Mouse (Mus musculus): ENCODE data around the gene Nxf2. TPM values are rescaled to one million over a fixed set of nuclear protein-coding genes. Genes with fewer than 3 reads are reported as not detected.

Nxf2 gene
- total RNA-seq, 2 experiments from 2014 or later, result not detected

Other genes starting within 250 kb of the Nxf2 start
- 10 to 100 TPM; 53.7 to 60.1 TPM for gene Armcx1, start 246.8 kb downstream of the Nxf2 start, total RNA-seq (2021)
- gene Armcx6, start 213.3 kb downstream of the Nxf2 start, total RNA-seq (2021), result 1 to 10 TPM; 7.1 to 7.8 TPM
- 10 to 100 TPM; 72.3 to 85.6 TPM for gene Armcx3, start 208.2 kb downstream of the Nxf2 start, total RNA-seq (2021)
- 10 to 100 TPM; 84.3 to 88.8 TPM for gene Armcx2, start 155.5 kb downstream of the Nxf2 start, total RNA-seq (2021)
- gene Zmat1, start 44.5 kb upstream of the Nxf2 start, total RNA-seq (2021), result 10 to 100 TPM in 1 of 2 experiments, 1 to 10 TPM in 1; 9.6 to 11.2 TPM
- gene Gm15023, start 212.9 kb upstream of the Nxf2 start, total RNA-seq (2021), result not detected
- 100 to 1,000 TPM in 1 of 2 experiments, 10 to 100 TPM in 1; 96.0 to 126 TPM for gene Tceal6, start 245.9 kb upstream of the Nxf2 start, total RNA-seq (2021)

Data from layer of hippocampus, adult 18-20 months (tissue).